Mouse (Mus musculus): Measurements from ENCODE around the gene Mucl2. TPM values are rescaled to one million over a fixed set of nuclear protein-coding genes. Genes with fewer than 3 reads are reported as not detected.
"Not testable (repeated sequence)": the region's sequence is repeated elsewhere in the genome, so short reads cannot be mapped to it uniquely, and the experiment has no call there.

Gene Mucl2
- not detected for total RNA-seq (2021)

DNA sequence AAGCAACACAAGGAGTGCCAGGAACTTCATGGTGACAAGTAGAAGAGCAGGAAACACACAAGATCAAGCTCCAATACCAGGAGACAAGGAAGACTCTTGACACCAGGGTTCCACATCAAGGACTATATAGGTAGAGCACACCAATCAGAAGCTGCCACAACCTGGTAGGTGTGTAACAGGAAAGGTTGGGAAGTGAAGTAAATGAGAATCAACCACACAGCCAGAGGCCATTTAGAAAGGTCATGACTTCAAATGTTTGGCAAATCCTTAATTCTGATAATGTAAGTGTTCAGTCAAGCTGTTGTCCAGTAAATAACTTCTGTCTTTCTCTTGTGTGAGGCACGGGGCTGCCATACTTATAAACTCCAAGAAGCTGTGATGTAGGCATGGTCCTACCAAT is at the start of gene Mucl2:
Mucl2 (minus strand) TSS at position 101 of the 400 bp plus-strand sequence.
- intact Hi-C loops (cut with DNase I) = loop anchor here (5.0 kb wide), 1 partner anchor 147 kb away; no protein-coding TSS in a partner anchor
- DNase-seq (ENCODE audit: extremely low spot score in 1 of 2, low spot score in 2 of 2) = no peak

DNA sequence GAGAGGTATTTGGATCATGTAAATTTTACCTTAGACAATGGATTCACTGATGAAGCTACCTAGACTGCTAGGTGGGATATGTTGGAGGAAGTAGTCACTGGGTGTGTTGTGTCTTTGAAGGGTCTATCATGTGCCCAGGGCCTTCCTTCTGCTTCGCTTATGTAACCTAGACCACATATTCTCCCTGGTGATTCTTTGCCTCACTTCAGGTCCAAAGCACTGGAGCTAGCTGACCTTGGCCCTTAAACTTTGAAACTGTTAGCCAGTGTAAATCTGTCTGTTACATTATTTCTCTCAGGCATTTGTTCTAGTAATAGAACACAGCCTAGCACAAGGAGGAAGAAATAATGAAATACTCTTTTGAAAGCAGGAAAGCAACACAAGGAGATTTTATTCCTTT is 13.9 kb upstream of the Mucl2 start:
- intact Hi-C loops (cut with DNase I); DNase-seq (ENCODE audit: extremely low spot score in 1 of 2, low spot score in 2 of 2): not testable (repeated sequence)

Small RNA genes within 50 kb of the gene (microRNA-seq; reads per million reads assigned to microRNA genes)
- not detected for gene Gm22852

Other genes with a start within 250 kb of the Mucl2 start
- not detected for gene Mucl1, start 143.8 kb downstream of the Mucl2 start, total RNA-seq (2021)